Mouse (Mus musculus) embryonic facial prominence, embryonic 10.5 days (tissue): Measurements from ENCODE around the gene Pik3r6. TPM values are rescaled to one million over a fixed set of nuclear protein-coding genes. Genes with fewer than 3 reads are reported as not detected.
A peak's percentile ranks its signal among the peaks of the same experiment; 100 is the strongest.

Experiments
- DNase-seq: peaks from one replicate; pipeline ENCODE4 v3.0.0-alpha.2; 2017; ENCODE audit warnings: low spot score
- H3K27ac ChIP-seq: fragments of 300-500 bp; sonication (generic); replicated peaks from 2 replicates; pipeline ENCODE4 v1.5.1; 2016; ENCODE audit warnings: mild to moderate bottlenecking
- H3K27me3 ChIP-seq: fragments of 300-500 bp; sonication (generic); replicated peaks from 2 replicates; pipeline ENCODE4 v1.6.1; 2016; ENCODE audit warnings: low read depth, mild to moderate bottlenecking; ENCODE audit not compliant: poor library complexity, severe bottlenecking
- H3K36me3 ChIP-seq: fragments of 300-500 bp; sonication (generic); replicated peaks from 2 replicates; pipeline ENCODE4 v1.6.1; 2016; ENCODE audit warnings: mild to moderate bottlenecking, moderate library complexity
- H3K4me1 ChIP-seq: fragments of 300-500 bp; sonication (generic); 2 replicates; pipeline ENCODE4 v1.6.1; 2016
- H3K4me3 ChIP-seq: fragments of 300-500 bp; sonication (generic); 2 replicates; pipeline ENCODE4 v1.5.1; 2016; ENCODE audit warnings: mild to moderate bottlenecking, moderate library complexity
- H3K9me3 ChIP-seq: fragments of 300-500 bp; sonication (generic); 2 replicates; pipeline ENCODE4 v1.6.1; 2016; ENCODE audit warnings: mild to moderate bottlenecking
- WGBS: fragments of 180-500 bp; shearing (Covaris S2); methylation state at CpG from one replicate; pipeline ENCODE4 v1.1.7; 2016; 5-methylcytosine and 5-hydroxymethylcytosine counted together
- polyA plus RNA-seq: library from polyadenylated mRNA; unstranded; fragments of >200 nt; fragmentation: Nextera tagmentation; extraction: Ambion mirVana; gene quantifications from 2 replicates; pipeline ENCODE4 v1.2.1, GENCODE M21; 2016

Pik3r6 gene
- polyA plus RNA-seq, 1 experiment from 2014 or later: 1.8 TPM

- Histone ChIP-seq H3K27ac (no peak overlapping the region), H3K4me1 (peaks cover 4% of the 10 kb centered on the region; the same call in 1 of the 2 replicates), H3K36me3 (no peaks in the 10 kb centered on the region), H3K4me3 (no peak overlapping the region), H3K27me3 (no peaks in the 10 kb centered on the region), H3K9me3 (peaks cover 7% of the 10 kb centered on the region; the same call in 1 of the 2 replicates)
- 91% methylated on average over 5 of the region's 5 CpGs for WGBS
- DNase-seq: no peak
Measured at GRCm38 (mm10) chr11:68519815-68520214, 17.0 kb downstream of the Pik3r6 start.

DNA sequence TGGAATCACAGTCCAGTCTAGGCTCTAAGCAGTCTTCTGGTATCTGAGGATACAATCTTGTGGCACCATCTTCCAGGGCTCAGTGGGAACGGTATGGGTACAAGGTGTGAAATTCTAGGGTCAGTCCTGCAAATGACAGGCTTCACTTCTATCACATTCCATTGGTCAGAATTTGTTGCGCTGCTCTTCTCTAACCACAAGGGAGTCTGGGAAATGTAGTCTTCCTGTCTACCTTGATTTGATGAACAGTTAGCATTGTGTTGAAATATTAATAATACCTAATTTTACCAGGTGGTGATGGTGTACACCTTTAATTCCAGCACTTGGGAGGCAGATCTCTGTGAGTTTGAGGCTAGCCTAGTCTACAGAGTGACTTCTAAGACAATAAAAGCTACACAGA is 17.6 kb downstream of the Pik3r6 start:
- Histone ChIP-seq H3K4me3 (no peak overlapping the region), H3K4me1 (peaks cover 4% of the 10 kb centered on the region; the same call in 1 of the 2 replicates), H3K9me3 (peaks cover 7% of the 10 kb centered on the region; the same call in 1 of the 2 replicates), H3K27ac (no peak overlapping the region), H3K27me3 (no peaks in the 10 kb centered on the region), H3K36me3 (no peaks in the 10 kb centered on the region)
- 84% methylated on average over 2 of the region's 2 CpGs for WGBS
- no peak for DNase-seq

DNA sequence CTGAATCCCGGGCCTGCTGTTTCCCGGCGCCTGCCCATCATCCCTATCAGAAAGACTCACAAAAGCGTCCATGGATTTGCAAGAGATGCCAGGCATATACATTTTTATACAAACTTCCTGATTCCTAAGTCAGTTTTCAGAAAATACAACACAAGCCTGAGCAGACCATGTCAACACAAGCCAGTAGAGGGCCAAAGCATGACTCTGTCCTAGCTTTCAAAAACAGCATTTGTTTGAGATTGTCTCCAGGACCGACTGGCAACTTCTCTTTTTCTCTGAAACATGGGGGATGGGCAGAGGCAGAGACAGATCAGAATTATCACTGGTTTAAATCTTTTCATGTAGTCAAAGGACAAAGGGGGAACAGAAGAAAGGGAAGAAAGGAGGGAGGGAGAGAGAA is 18.5 kb downstream of the Pik3r6 start:
- WGBS: 85% methylated on average over 5 of the region's 5 CpGs
- H3K27me3 ChIP-seq: no peaks in the 10 kb centered on the region
- H3K36me3 ChIP-seq: no peaks in the 10 kb centered on the region
- H3K4me3 ChIP-seq: no peak overlapping the region
- DNase-seq: no peak
- peaks cover 4% of the 10 kb centered on the region; the same call in 1 of the 2 replicates for H3K4me1 ChIP-seq
- peaks cover 7% of the 10 kb centered on the region; the same call in 1 of the 2 replicates for H3K9me3 ChIP-seq
- H3K27ac ChIP-seq: no peak overlapping the region

DNA sequence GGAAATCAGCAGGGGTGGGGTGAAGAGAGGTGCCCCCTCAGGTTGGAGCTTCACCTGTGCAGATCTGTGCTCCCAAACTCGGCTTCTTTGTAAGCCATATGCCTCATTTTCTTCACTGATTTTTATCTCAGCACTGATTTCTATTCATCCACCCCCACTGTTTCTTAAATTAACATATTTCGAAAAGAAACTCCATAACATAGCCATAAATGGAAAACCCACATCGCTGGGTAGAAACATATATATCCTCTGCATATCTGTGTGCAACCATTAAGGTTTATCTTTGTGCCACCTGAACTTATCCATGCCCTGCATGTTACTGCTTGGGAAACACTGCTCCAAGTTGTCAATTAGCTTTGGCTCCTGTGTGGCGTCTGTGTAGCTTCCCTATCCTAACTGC is 23.6 kb downstream of the Pik3r6 start:
- WGBS: 77% methylated on average over 4 of the region's 4 CpGs
- DNase-seq: no peak
- Histone ChIP-seq H3K9me3 (no peaks in the 10 kb centered on the region), H3K4me1 (peaks cover 1% of the 10 kb centered on the region; the same call in 1 of the 2 replicates), H3K27ac (no peak overlapping the region), H3K36me3 (no peaks in the 10 kb centered on the region), H3K27me3 (peaks cover 13% of the 10 kb centered on the region; the same call in 1 of the 2 replicates), H3K4me3 (no peak overlapping the region)

DNA sequence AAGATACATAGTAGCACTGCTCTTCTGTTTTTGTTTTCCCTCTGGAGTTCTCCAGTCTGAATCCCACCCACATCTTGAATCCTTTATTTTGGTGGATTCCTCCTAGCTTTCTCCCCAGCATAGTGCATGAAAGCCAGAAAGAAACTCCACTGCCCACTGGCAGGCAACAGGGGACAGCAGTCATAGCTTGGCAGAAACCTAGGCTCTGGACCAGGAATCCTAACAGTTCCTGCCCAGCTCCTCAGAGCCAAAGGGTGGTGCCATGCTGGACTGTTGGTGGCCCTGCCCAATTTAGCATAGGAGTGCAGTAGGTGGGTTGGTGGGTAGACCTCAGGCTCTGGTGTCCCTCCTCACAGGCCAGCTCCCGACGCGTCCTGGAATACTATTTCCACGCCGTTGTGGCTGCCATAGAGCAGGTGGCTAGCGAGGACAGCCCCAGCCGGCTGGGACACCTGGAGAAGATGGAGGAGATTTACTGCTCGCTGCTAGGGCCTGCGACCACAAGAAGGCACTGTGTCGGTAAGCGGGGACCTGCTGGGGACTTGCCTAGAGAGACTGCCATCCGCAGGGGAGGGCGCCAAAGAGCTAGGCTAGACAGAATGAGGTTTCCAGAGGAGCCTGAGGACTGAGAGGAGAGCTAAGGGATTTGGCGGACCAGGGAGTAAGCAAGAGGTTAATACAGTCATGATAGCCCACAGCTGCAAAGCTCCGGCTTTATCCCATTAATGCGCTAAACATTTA is 28.4 kb downstream of the Pik3r6 start:
- Histone ChIP-seq H3K36me3 (no peaks in the 10 kb centered on the region), H3K27ac (no peak overlapping the region), H3K9me3 (no peaks in the 10 kb centered on the region), H3K4me1 (no peaks in the 10 kb centered on the region), H3K27me3 (peaks cover 15% of the 10 kb centered on the region; the same call in 1 of the 2 replicates), H3K4me3 (no peak overlapping the region)
- DNase-seq: peak; percentile 53
- WGBS: 24% methylated on average over 16 of the region's 16 CpGs

DNA sequence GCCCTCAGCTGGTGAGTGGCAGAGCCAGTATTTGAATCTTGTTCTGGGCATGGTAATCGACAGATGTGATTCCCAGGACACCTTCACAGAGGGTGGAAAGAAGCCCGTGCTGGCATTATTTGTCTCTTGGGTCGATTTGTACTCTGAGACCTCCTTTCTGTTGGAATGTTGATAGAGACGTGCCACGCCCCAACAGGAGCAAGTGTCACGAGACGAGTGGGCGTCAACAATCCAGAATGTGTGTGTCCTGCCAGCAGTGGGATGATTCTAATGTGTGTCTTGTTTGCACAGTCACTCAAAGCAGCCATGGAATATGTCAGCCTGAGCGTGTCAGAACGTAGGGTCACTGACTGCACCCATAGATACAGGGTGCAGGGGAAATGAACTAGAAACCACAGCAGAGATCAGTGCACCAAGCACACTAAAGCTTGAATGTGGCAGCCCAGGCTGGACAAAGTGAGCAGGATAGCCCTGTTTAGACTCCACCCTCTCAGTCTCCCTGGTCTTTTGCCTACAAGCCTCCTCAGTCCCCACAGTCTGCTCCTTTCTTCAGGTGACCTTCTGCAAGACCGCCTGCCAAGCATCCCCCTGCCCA is 29.2 kb downstream of the Pik3r6 start:
- DNase-seq: no peak
- H3K4me1 ChIP-seq: 0 out of 2 replicates have a peak, but pooled peaks cover 3% of the 10 kb centered on the region
- H3K4me3 ChIP-seq: no peak overlapping the region
- no peaks in the 10 kb centered on the region for H3K36me3 ChIP-seq
- H3K27ac ChIP-seq: no peak overlapping the region
- H3K9me3 ChIP-seq: no peaks in the 10 kb centered on the region
- WGBS: 84% methylated on average over 11 of the region's 11 CpGs
- H3K27me3 ChIP-seq: peaks cover 15% of the 10 kb centered on the region; the same call in 1 of the 2 replicates

- Histone ChIP-seq H3K9me3 (no peaks in the 10 kb centered on the region), H3K4me3 (no peak overlapping the region), H3K4me1 (0 out of 2 replicates have a peak, but pooled peaks cover 3% of the 10 kb centered on the region), H3K36me3 (no peaks in the 10 kb centered on the region), H3K27ac (no peak overlapping the region), H3K27me3 (peaks cover 15% of the 10 kb centered on the region; the same call in 1 of the 2 replicates)
- no peak for DNase-seq
- WGBS: 82% methylated on average over 5 of the region's 5 CpGs
Measured at GRCm38 (mm10) chr11:68532773-68533172, 30.0 kb downstream of the Pik3r6 start.

DNA sequence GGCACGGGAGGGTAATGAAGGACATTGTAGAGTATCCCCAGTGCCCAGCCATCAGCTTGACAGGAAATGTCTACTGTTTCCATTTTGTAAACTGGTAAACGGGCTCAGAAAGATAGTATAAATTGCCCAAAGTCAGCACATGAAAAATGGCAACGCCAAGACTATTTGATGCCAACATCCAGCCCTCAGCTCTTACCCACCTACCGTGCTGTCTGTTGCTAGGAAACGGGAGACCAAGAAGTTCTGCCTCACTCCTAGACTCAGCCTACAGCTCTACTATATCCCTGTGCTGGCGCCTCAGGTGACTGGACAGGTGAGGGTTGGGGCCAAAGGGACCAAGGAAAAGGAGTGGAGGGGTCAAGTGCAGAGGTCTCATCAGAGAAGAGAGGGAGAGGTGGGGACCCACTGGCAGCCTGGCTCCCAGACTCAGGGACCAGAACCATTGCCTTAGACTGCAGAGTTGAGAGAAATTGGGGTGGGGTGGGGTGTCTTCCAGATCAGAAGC is 31.2 kb downstream of the Pik3r6 start:
- Histone ChIP-seq H3K9me3 (no peaks in the 10 kb centered on the region), H3K4me1 (0 out of 2 replicates have a peak, but pooled peaks cover 3% of the 10 kb centered on the region), H3K27ac (no peak overlapping the region), H3K27me3 (peaks cover 15% of the 10 kb centered on the region; the same call in 1 of the 2 replicates), H3K4me3 (no peak overlapping the region), H3K36me3 (no peaks in the 10 kb centered on the region)
- DNase-seq: no peak
- 81% methylated on average over 6 of the region's 6 CpGs for WGBS

- 0 out of 2 replicates have a peak, but pooled peaks cover 3% of the 10 kb centered on the region for H3K4me1 ChIP-seq
- no peaks in the 10 kb centered on the region for H3K9me3 ChIP-seq
- peaks cover 12% of the 10 kb centered on the region; the same call in 1 of the 2 replicates for H3K27me3 ChIP-seq
- no peak overlapping the region for H3K27ac ChIP-seq
- H3K36me3 ChIP-seq: no peaks in the 10 kb centered on the region
- 73% methylated on average over 4 of the region's 4 CpGs for WGBS
- H3K4me3 ChIP-seq: no peak overlapping the region
- DNase-seq: no peak
Measured at GRCm38 (mm10) chr11:68536026-68536425, 33.2 kb downstream of the Pik3r6 start.

DNA sequence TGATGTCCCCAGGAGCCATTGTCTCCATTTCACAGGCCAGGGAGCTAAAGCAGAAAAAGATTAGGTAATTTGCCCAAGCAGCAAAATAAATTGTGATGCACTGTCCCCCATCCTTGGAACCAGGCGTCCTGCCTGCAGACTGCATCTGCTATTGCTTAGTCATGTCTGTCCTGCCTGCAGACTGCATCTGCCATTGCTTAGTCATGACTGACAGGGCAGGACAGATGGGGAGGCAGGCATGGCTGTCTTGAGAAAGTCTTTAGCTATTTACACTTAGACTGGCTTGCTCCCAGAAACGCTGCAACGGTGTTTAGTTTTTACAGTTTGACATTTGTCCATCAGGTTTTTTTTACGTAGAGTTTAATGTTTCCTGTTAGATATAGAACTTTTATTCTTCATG is 33.6 kb downstream of the Pik3r6 start:
- H3K36me3 ChIP-seq: no peaks in the 10 kb centered on the region

DNA sequence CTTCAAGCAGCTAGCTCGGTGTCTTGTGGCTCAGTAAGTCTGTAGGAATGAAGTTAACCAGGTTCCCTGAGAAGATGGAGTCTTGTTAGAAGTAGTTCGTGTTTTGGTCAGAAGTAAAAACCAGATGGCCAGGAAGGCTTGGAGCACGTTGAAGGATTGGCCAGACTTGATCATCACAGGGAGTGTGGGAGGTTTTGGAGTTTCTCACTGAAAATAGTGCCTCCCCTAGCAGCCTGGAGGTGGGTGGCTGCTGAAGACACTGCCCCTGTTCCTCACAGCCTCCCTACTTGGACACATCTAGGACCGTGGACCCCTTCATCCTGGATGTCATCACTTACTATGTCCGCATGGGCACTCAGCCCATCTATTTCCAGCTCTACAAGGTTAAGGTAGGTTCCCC is 36.8 kb downstream of the Pik3r6 start:
- WGBS: 63% methylated on average over 5 of the region's 5 CpGs
- no peak for DNase-seq
- Histone ChIP-seq H3K27me3 (peaks cover 12% of the 10 kb centered on the region), H3K4me3 (no peak overlapping the region), H3K4me1 (peaks cover 7% of the 10 kb centered on the region), H3K27ac (no peak overlapping the region), H3K9me3 (no peaks in the 10 kb centered on the region), H3K36me3 (no peaks in the 10 kb centered on the region)

More for the DNA sequence above, 33.6 kb downstream of the Pik3r6 start:
- no peak overlapping the region for H3K4me3 ChIP-seq
- 59% methylated on average over 4 of the region's 4 CpGs for WGBS
- H3K4me1 ChIP-seq: 0 out of 2 replicates have a peak, but pooled peaks cover 3% of the 10 kb centered on the region
- no peak overlapping the region for H3K27ac ChIP-seq
- H3K27me3 ChIP-seq: peaks cover 7% of the 10 kb centered on the region; the same call in 1 of the 2 replicates
- no peaks in the 10 kb centered on the region for H3K9me3 ChIP-seq
- peak; percentile 58 for DNase-seq

DNA sequence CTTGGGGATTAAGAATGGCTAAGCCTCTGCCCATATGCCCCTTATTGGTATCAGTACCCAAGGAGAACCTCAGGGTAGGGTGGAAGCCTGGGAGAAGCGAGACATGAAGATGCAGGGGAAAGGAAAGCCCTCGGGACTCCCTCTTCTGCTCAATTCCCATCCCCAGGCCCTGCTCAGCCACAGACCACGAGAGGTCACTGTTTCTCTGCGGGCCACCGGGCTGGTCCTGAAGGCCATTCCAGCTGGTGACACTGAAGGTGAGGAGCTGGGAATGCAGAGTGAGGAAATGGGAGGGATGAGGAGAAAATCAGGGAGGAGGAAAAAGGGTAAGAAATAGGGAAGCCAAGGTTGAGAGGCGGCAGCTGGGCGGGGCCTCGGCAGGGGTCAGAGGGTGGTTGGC is 41.7 kb downstream of the Pik3r6 start:
- Histone ChIP-seq H3K4me1 (peaks cover 21% of the 10 kb centered on the region), H3K27me3 (peaks cover 12% of the 10 kb centered on the region), H3K36me3 (no peaks in the 10 kb centered on the region), H3K4me3 (no peak overlapping the region), H3K9me3 (no peaks in the 10 kb centered on the region), H3K27ac (no peak overlapping the region)
- DNase-seq: peak; percentile 54
- 10% methylated on average over 8 of the region's 8 CpGs for WGBS
